Mouse (Mus musculus) neutrophil, adult 65 days (primary cell): ENCODE measurements around the gene Dmrta1. TPM values are rescaled to one million over a fixed set of nuclear protein-coding genes. Genes with fewer than 3 reads are reported as not detected.

Experiments
- total RNA-seq: library from RNA; stranded (reverse); gene quantifications from 2 replicates; pipeline ENCODE4 v1.2.4, GENCODE M21; 2023

Gene Dmrta1
- total RNA-seq = not detected in 2 replicates

GRCm38 (mm10) chr4:89679195-89679594 is at the start of gene Dmrta1:
Dmrta1 (plus strand) TSS chr4:89679436.

